Mouse (Mus musculus) stomach, postnatal 0 days (tissue): ENCODE measurements around the gene Car11.

ENCODE experiments used
- CTCF ChIP-seq: IDR thresholded peaks from 2 replicates; pipeline ENCODE4 v1.5.1; 2016; ENCODE audit warnings: antibody characterized with exemption, low read depth, mild to moderate bottlenecking, moderate library complexity
- EP300 ChIP-seq: optimal IDR thresholded peaks from 2 replicates; pipeline ENCODE3; 2016; ENCODE audit warnings: antibody characterized with exemption

- TF ChIP-seq CTCF, result no peak
- TF ChIP-seq EP300, result no peak
Observed at GRCm38 (mm10) chr7:45701072-45701471, 1.4 kb downstream of the Car11 start.
